Comparison of ENCODE assay signal across 27 mouse cellular contexts in genomic region chr15:96608671-96609070, GRCm38 (mm10).
"Had no signal": no experiment of that assay in that cellular context is flagged by ENCODE, and none has a peak within 500 bp of the region (broad histone marks: within the 10 kb centered on the region; RNA-seq: fewer than 3 reads in every experiment).

No protein-coding gene starts in this region.

- H3K4me3 ChIP-seq: gastrocnemius, adult 2 months; heart, adult 2 months; heart, embryonic 13.5 days; heart, embryonic 15.5 days; hindbrain, embryonic 15.5 days; kidney, embryonic 15.5 days; limb, embryonic 13.5 days; limb, embryonic 15.5 days; liver, embryonic 13.5 days; liver, embryonic 15.5 days had no signal

- H3K27ac ChIP-seq: gastrocnemius, adult 2 months; heart, adult 2 months; heart, embryonic 13.5 days; heart, embryonic 15.5 days; hindbrain, embryonic 15.5 days; hindbrain, postnatal 0 days; kidney, embryonic 15.5 days; kidney, postnatal 0 days; limb, embryonic 13.5 days; limb, embryonic 15.5 days; liver, embryonic 13.5 days; liver, embryonic 15.5 days had no signal

- ATAC-seq: hindbrain, postnatal 0 days had no signal

- H3K27me3 ChIP-seq: heart, embryonic 13.5 days; heart, embryonic 15.5 days; hindbrain, embryonic 15.5 days; kidney, embryonic 15.5 days; limb, embryonic 13.5 days; limb, embryonic 15.5 days; liver, embryonic 13.5 days; liver, embryonic 15.5 days had no signal

- DNase-seq: gastrocnemius, adult 2 months; gastrocnemius, postnatal 10 days; gastrocnemius, postnatal 36 days; heart, adult 11 months; heart, adult 2 months; heart, postnatal 14 days; heart, postnatal 36 days; kidney, adult 11 months; kidney, adult 2 months; kidney, adult 9 months; kidney, postnatal 14 days; kidney, postnatal 36 days; layer of hippocampus, adult 9-11 months; layer of hippocampus, postnatal 36 days; left cerebral cortex, postnatal 4 days; liver, embryonic 13.5 days; lung, adult 18-20 months had no signal

- H3K4me2 ChIP-seq: heart, embryonic 11.5 days; heart, embryonic 13.5 days; heart, embryonic 15.5 days; hindbrain, embryonic 15.5 days; kidney, embryonic 15.5 days; limb, embryonic 13.5 days; limb, embryonic 15.5 days; liver, embryonic 13.5 days; liver, embryonic 15.5 days had no signal

- H3K9ac ChIP-seq: heart, embryonic 13.5 days; heart, embryonic 15.5 days; hindbrain, embryonic 15.5 days; kidney, embryonic 15.5 days; limb, embryonic 13.5 days; limb, embryonic 15.5 days; liver, embryonic 13.5 days; liver, embryonic 15.5 days had no signal

- H3K9me3 ChIP-seq: heart, embryonic 15.5 days; hindbrain, embryonic 15.5 days; kidney, embryonic 15.5 days; limb, embryonic 13.5 days; limb, embryonic 15.5 days; liver, embryonic 13.5 days; liver, embryonic 15.5 days had no signal
